Mouse (Mus musculus) megakaryocyte, adult 5-6 weeks (primary cell): ENCODE measurements around the gene Gm21905. TPM values are rescaled to one million over a fixed set of nuclear protein-coding genes. Genes with fewer than 3 reads are reported as not detected.

Experiments used
- total RNA-seq, 2 experiments: library from RNA; stranded (forward) in 1 of 2; stranded (reverse) in 1 of 2; fragments of 153-499, 151-499 nt in 1 of 2; fragments of 221-1000, 200-1000 nt in 1 of 2; gene quantifications; 2 replicates each; pipeline versions ENCODE4 v1.2.3 to v1.2.4; 2015 to 2017

Gene Gm21905
- total RNA-seq, 2 experiments from 2014 or later: not detected

Other genes starting within 250 kb of the Gm21905 start
- 51.1 and 58.8 TPM in 2 replicates for gene Atp8a1, start 99.0 kb downstream of the Gm21905 start, total RNA-seq (2015)
- 34.1 and 35.9 TPM in 2 replicates for gene Atp8a1, start 99.0 kb downstream of the Gm21905 start, total RNA-seq (2017)
- not detected in 2 replicates for gene Gm5108, start 4.8 kb downstream of the Gm21905 start, total RNA-seq (2015)
- gene Gm5108, start 4.8 kb downstream of the Gm21905 start, total RNA-seq (2017): not detected in 2 replicates
- gene Grxcr1, start 85.4 kb upstream of the Gm21905 start, total RNA-seq (2015): not detected in 2 replicates
- not detected in 2 replicates for gene Grxcr1, start 85.4 kb upstream of the Gm21905 start, total RNA-seq (2017)